Mouse (Mus musculus) heart, embryonic 13.5 days (tissue): Measurements from ENCODE around the gene Sh3pxd2a. TPM values are rescaled to one million over a fixed set of nuclear protein-coding genes. Genes with fewer than 3 reads are reported as not detected.

ENCODE experiments used
- microRNA-seq: library from miRNA; unstranded; fragments of <30 nt; microRNA quantifications from one replicate; pipeline ENCODE4, GENCODE M21; 2016
- polyA plus RNA-seq: library from polyadenylated mRNA; unstranded; fragments of >200 nt; fragmentation: Nextera tagmentation; extraction: Ambion mirVana; gene quantifications from 2 replicates; pipeline ENCODE4 v1.2.1, GENCODE M21; 2015

Gene Sh3pxd2a
- polyA plus RNA-seq, 1 experiment from 2014 or later = 5.7 TPM

Small RNAs within 50 kb of the gene (microRNA-seq; reads per million reads assigned to microRNA genes)
- gene Mir6995 = not detected

Other genes starting within 250 kb of the Sh3pxd2a start
- gene Stn1, start 73.1 kb upstream of the Sh3pxd2a start, polyA plus RNA-seq = 36.6 and 37.3 TPM in 2 replicates
- 8.0 and 9.2 TPM in 2 replicates for gene Slk, start 115.3 kb upstream of the Sh3pxd2a start, polyA plus RNA-seq
- 0.51 and 1.1 TPM in 2 replicates for gene Col17a1, start 227.7 kb upstream of the Sh3pxd2a start, polyA plus RNA-seq